Mouse (Mus musculus): ENCODE results near the gene Gfod2. TPM values are rescaled to one million over a fixed set of nuclear protein-coding genes. Genes with fewer than 3 reads are reported as not detected.

Gene Gfod2
- polyA plus RNA-seq, 1 experiment, result 6.4 TPM

- Histone ChIP-seq H3K36me3 (ENCODE audit: control insufficient read depth, insufficient read depth, low read length, poor library complexity, severe bottlenecking) (peaks cover 25% of the 10 kb centered on the region), H3K4me1 (ENCODE audit: control insufficient read depth, insufficient read depth, low read length) (no peaks in the 10 kb centered on the region), H3K27ac (ENCODE audit: insufficient read depth, low read length) (no peak overlapping the region), H3K27me3 (ENCODE audit: control insufficient read depth, insufficient read depth, low read length, poor library complexity, severe bottlenecking) (no peaks in the 10 kb centered on the region), H3K9me3 (replicated peaks; ENCODE audit: control insufficient read depth, insufficient read depth, low read length, poor library complexity, severe bottlenecking) (no peaks in the 10 kb centered on the region), H3K4me3 (ENCODE audit: low read depth, low read length) (no peak overlapping the region), H3K9ac (ENCODE audit: low read depth, poor library complexity, severe bottlenecking) (no peak overlapping the region)
- TF ChIP-seq CTCF (IDR thresholded peaks at IDR 0.05; ENCODE audit: low read depth, low read length) (no peak), POLR2A (IDR thresholded peaks at IDR 0.05; ENCODE audit: insufficient read depth, low read length) (no peak), EP300 (IDR thresholded peaks at IDR 0.05; ENCODE audit: insufficient read depth, low read depth, low read length) (no peak)
Observed at GRCm38 (mm10) chr8:105774498-105774897, 16.0 kb upstream of the Gfod2 start.

- no peak overlapping the region for H3K9ac ChIP-seq (ENCODE audit: low read depth, poor library complexity, severe bottlenecking)
- no peak overlapping the region for H3K4me3 ChIP-seq (ENCODE audit: low read depth, low read length)
- H3K9me3 ChIP-seq (replicated peaks; ENCODE audit: control insufficient read depth, insufficient read depth, low read length, poor library complexity, severe bottlenecking), result no peaks in the 10 kb centered on the region
- no peak overlapping the region for H3K27ac ChIP-seq (ENCODE audit: insufficient read depth, low read length)
- H3K4me1 ChIP-seq (ENCODE audit: control insufficient read depth, insufficient read depth, low read length), result no peaks in the 10 kb centered on the region
- peaks cover 21% of the 10 kb centered on the region for H3K36me3 ChIP-seq (ENCODE audit: control insufficient read depth, insufficient read depth, low read length, poor library complexity, severe bottlenecking)
- no peaks in the 10 kb centered on the region for H3K27me3 ChIP-seq (ENCODE audit: control insufficient read depth, insufficient read depth, low read length, poor library complexity, severe bottlenecking)
- TF ChIP-seq EP300 (IDR thresholded peaks at IDR 0.05; ENCODE audit: insufficient read depth, low read depth, low read length) (no peak), CTCF (IDR thresholded peaks at IDR 0.05; ENCODE audit: low read depth, low read length) (no peak), POLR2A (IDR thresholded peaks at IDR 0.05; ENCODE audit: insufficient read depth, low read length) (no peak)
Observed at GRCm38 (mm10) chr8:105773441-105773861, 15.0 kb upstream of the Gfod2 start.

- no peaks in the 10 kb centered on the region for H3K27me3 ChIP-seq (ENCODE audit: control insufficient read depth, insufficient read depth, low read length, poor library complexity, severe bottlenecking)
- H3K36me3 ChIP-seq (ENCODE audit: control insufficient read depth, insufficient read depth, low read length, poor library complexity, severe bottlenecking), result peaks cover 21% of the 10 kb centered on the region
- no peaks in the 10 kb centered on the region for H3K4me1 ChIP-seq (ENCODE audit: control insufficient read depth, insufficient read depth, low read length)
- H3K9ac ChIP-seq (ENCODE audit: low read depth, poor library complexity, severe bottlenecking), result no peak overlapping the region
- no peaks in the 10 kb centered on the region for H3K9me3 ChIP-seq (replicated peaks; ENCODE audit: control insufficient read depth, insufficient read depth, low read length, poor library complexity, severe bottlenecking)
- no peak overlapping the region for H3K4me3 ChIP-seq (ENCODE audit: low read depth, low read length)
- no peak for TF ChIP-seq EP300 (IDR thresholded peaks at IDR 0.05; ENCODE audit: insufficient read depth, low read depth, low read length)
- no peak for TF ChIP-seq POLR2A (IDR thresholded peaks at IDR 0.05; ENCODE audit: insufficient read depth, low read length)
- no peak overlapping the region for H3K27ac ChIP-seq (ENCODE audit: insufficient read depth, low read length)
Observed at GRCm38 (mm10) chr8:105771398-105772175, 13.1 kb upstream of the Gfod2 start.

GRCm38 (mm10) chr8:105770609-105771008, 12.1 kb upstream of the Gfod2 start:
- Histone ChIP-seq H3K27me3 (ENCODE audit: control insufficient read depth, insufficient read depth, low read length, poor library complexity, severe bottlenecking) (no peaks in the 10 kb centered on the region), H3K9ac (ENCODE audit: low read depth, poor library complexity, severe bottlenecking) (no peak overlapping the region), H3K36me3 (ENCODE audit: control insufficient read depth, insufficient read depth, low read length, poor library complexity, severe bottlenecking) (peaks cover 21% of the 10 kb centered on the region), H3K4me3 (ENCODE audit: low read depth, low read length) (no peak overlapping the region), H3K9me3 (replicated peaks; ENCODE audit: control insufficient read depth, insufficient read depth, low read length, poor library complexity, severe bottlenecking) (no peaks in the 10 kb centered on the region), H3K4me1 (ENCODE audit: control insufficient read depth, insufficient read depth, low read length) (no peaks in the 10 kb centered on the region), H3K27ac (ENCODE audit: insufficient read depth, low read length) (no peak overlapping the region)
- TF ChIP-seq EP300 (IDR thresholded peaks at IDR 0.05; ENCODE audit: insufficient read depth, low read depth, low read length), result no peak
- peak; percentile 49 for TF ChIP-seq CTCF (IDR thresholded peaks at IDR 0.05; ENCODE audit: low read depth, low read length)

GRCm38 (mm10) chr8:105768485-105769257, 10.2 kb upstream of the Gfod2 start:
- no peak overlapping the region for H3K27ac ChIP-seq (ENCODE audit: insufficient read depth, low read length)
- no peak overlapping the region for H3K4me3 ChIP-seq (ENCODE audit: low read depth, low read length)
- H3K9ac ChIP-seq (ENCODE audit: low read depth, poor library complexity, severe bottlenecking), result no peak overlapping the region
- TF ChIP-seq POLR2A (IDR thresholded peaks at IDR 0.05; ENCODE audit: insufficient read depth, low read length) (no peak), EP300 (IDR thresholded peaks at IDR 0.05; ENCODE audit: insufficient read depth, low read depth, low read length) (no peak), CTCF (IDR thresholded peaks at IDR 0.05; ENCODE audit: low read depth, low read length) (no peak)
- H3K27me3 ChIP-seq (ENCODE audit: control insufficient read depth, insufficient read depth, low read length, poor library complexity, severe bottlenecking), result no peaks in the 10 kb centered on the region
- H3K36me3 ChIP-seq (ENCODE audit: control insufficient read depth, insufficient read depth, low read length, poor library complexity, severe bottlenecking), result peaks cover 10% of the 10 kb centered on the region
- H3K9me3 ChIP-seq (replicated peaks; ENCODE audit: control insufficient read depth, insufficient read depth, low read length, poor library complexity, severe bottlenecking), result no peaks in the 10 kb centered on the region
- H3K4me1 ChIP-seq (ENCODE audit: control insufficient read depth, insufficient read depth, low read length), result no peaks in the 10 kb centered on the region

GRCm38 (mm10) chr8:105757796-105758276, 628 bp downstream of the Gfod2 start:
- H3K9ac ChIP-seq (ENCODE audit: low read depth, poor library complexity, severe bottlenecking), result peak overlapping the region; percentile 80
- H3K27me3 ChIP-seq (ENCODE audit: control insufficient read depth, insufficient read depth, low read length, poor library complexity, severe bottlenecking), result no peaks in the 10 kb centered on the region
- peak overlapping the region; percentile 88 for H3K4me3 ChIP-seq (ENCODE audit: low read depth, low read length)
- H3K36me3 ChIP-seq (ENCODE audit: control insufficient read depth, insufficient read depth, low read length, poor library complexity, severe bottlenecking), result no peaks in the 10 kb centered on the region
- H3K9me3 ChIP-seq (replicated peaks; ENCODE audit: control insufficient read depth, insufficient read depth, low read length, poor library complexity, severe bottlenecking), result no peaks in the 10 kb centered on the region
- H3K27ac ChIP-seq (ENCODE audit: insufficient read depth, low read length), result no peak overlapping the region
- H3K4me1 ChIP-seq (ENCODE audit: control insufficient read depth, insufficient read depth, low read length), result no peaks in the 10 kb centered on the region
- TF ChIP-seq CTCF (IDR thresholded peaks at IDR 0.05; ENCODE audit: low read depth, low read length), result no peak
- no peak for TF ChIP-seq POLR2A (IDR thresholded peaks at IDR 0.05; ENCODE audit: insufficient read depth, low read length)
- no peak for TF ChIP-seq EP300 (IDR thresholded peaks at IDR 0.05; ENCODE audit: insufficient read depth, low read depth, low read length)

Measured in ES-Bruce4 (cell line).